In genomic region chr5:81893358-81893757, GRCm38 (mm10) we compare ENCODE assay signal across 28 mouse cellular contexts.
A peak's percentile ranks its signal among the peaks of the same experiment; 100 is the strongest.
DNase-seq lines count a peak whose midpoint lies in the region; ATAC-seq and TF ChIP-seq lines count a peak whose summit lies in the region.
"Had no signal": no experiment of that assay in that cellular context is flagged by ENCODE, and none has a peak within 500 bp of the region (broad histone marks: within the 10 kb centered on the region; RNA-seq: fewer than 3 reads in every experiment).

No protein-coding gene starts in this region.

- no peaks in the 10 kb centered on the region for H3K36me3 ChIP-seq in forebrain, embryonic 14.5 days (ENCODE audit: control insufficient read depth, insufficient read depth, low read length)
- H3K36me3 ChIP-seq in forebrain, postnatal 0 days (ENCODE audit: insufficient read depth) = no peaks in the 10 kb centered on the region
- no peaks in the 10 kb centered on the region for H3K36me3 ChIP-seq in hindbrain, postnatal 0 days (ENCODE audit: insufficient read depth, low read length)
- no peaks in the 10 kb centered on the region for H3K36me3 ChIP-seq in hindbrain, embryonic 16.5 days (ENCODE audit: control insufficient read depth, insufficient read depth, low read length)
- H3K36me3 ChIP-seq: embryonic facial prominence, embryonic 10.5 days; embryonic facial prominence, embryonic 13.5 days; G1E; hindbrain, embryonic 12.5 days; hindbrain, embryonic 15.5 days had no signal

- no peak overlapping the region for H3K27ac ChIP-seq in forebrain, embryonic 14.5 days (ENCODE audit: low read depth, low read length)
- no peak overlapping the region for H3K27ac ChIP-seq in forebrain, postnatal 0 days (ENCODE audit: low read depth, low read length)
- H3K27ac ChIP-seq in hindbrain, postnatal 0 days = no peak overlapping the region
- H3K27ac ChIP-seq in hindbrain, embryonic 16.5 days (ENCODE audit: low read depth, low read length) = no peak overlapping the region
- H3K27ac ChIP-seq: embryonic facial prominence, embryonic 10.5 days; embryonic facial prominence, embryonic 13.5 days; gastrocnemius, adult 2 months; hindbrain, embryonic 12.5 days; hindbrain, embryonic 15.5 days had no signal

- peak; percentile 59 for DNase-seq in forebrain, embryonic 14.5 days (ENCODE audit: low spot score)
- no peak for DNase-seq in forebrain, postnatal 0 days
- peak; percentile 9 for DNase-seq in hindbrain, postnatal 0 days (ENCODE audit: low spot score)
- peak; percentile 4 for DNase-seq in right cerebral cortex, postnatal 4 days
- DNase-seq in right cerebral cortex, postnatal 25 days = no peak
- no peak for DNase-seq in adrenal gland, postnatal 25 days
- DNase-seq: adrenal gland, postnatal 10 days; B cell, adult 2 months; cerebellum, adult 11-12 months; cerebellum, adult 8-10 months; cerebellum, postnatal 10 days; cerebellum, postnatal 36 days; embryo, embryonic 11 days; gastrocnemius, adult 2 months; gastrocnemius, postnatal 14 days; heart, adult 11 months had no signal

- H3K4me2 ChIP-seq in forebrain, embryonic 14.5 days (ENCODE audit: low read length) = no peak overlapping the region
- no peak overlapping the region for H3K4me2 ChIP-seq in forebrain, postnatal 0 days (ENCODE audit: low read depth)
- no peak overlapping the region for H3K4me2 ChIP-seq in hindbrain, postnatal 0 days (ENCODE audit: low read depth, low read length)
- no peak overlapping the region for H3K4me2 ChIP-seq in hindbrain, embryonic 16.5 days (ENCODE audit: low read length)
- H3K4me2 ChIP-seq: embryonic facial prominence, embryonic 13.5 days; heart, embryonic 11.5 days; hindbrain, embryonic 12.5 days; hindbrain, embryonic 15.5 days had no signal

- no peak overlapping the region for H3K4me3 ChIP-seq in forebrain, embryonic 14.5 days (ENCODE audit: low read depth, low read length)
- no peak overlapping the region for H3K4me3 ChIP-seq in forebrain, postnatal 0 days (ENCODE audit: low read depth, low read length)
- no peak overlapping the region for H3K4me3 ChIP-seq in hindbrain, postnatal 0 days (ENCODE audit: low read length)
- no peak overlapping the region for H3K4me3 ChIP-seq in hindbrain, embryonic 16.5 days (ENCODE audit: low read length)
- H3K4me3 ChIP-seq: embryonic facial prominence, embryonic 10.5 days; embryonic facial prominence, embryonic 13.5 days; erythroblast, embryonic 14.5 days; gastrocnemius, adult 2 months; hindbrain, embryonic 12.5 days; hindbrain, embryonic 15.5 days had no signal

- H3K9me3 ChIP-seq in forebrain, embryonic 14.5 days (replicated peaks; ENCODE audit: control insufficient read depth, low read length) = no peaks in the 10 kb centered on the region
- no peaks in the 10 kb centered on the region for H3K9me3 ChIP-seq in forebrain, postnatal 0 days (ENCODE audit: low read length)
- H3K9me3 ChIP-seq in hindbrain, postnatal 0 days (ENCODE audit: low read length) = no peaks in the 10 kb centered on the region
- no peaks in the 10 kb centered on the region for H3K9me3 ChIP-seq in hindbrain, embryonic 16.5 days (ENCODE audit: control insufficient read depth, low read length)
- H3K9me3 ChIP-seq: embryonic facial prominence, embryonic 10.5 days; embryonic facial prominence, embryonic 13.5 days; hindbrain, embryonic 12.5 days; hindbrain, embryonic 15.5 days had no signal

- peak; percentile 60; the same call in 1 of the 2 replicates for ATAC-seq in forebrain, embryonic 14.5 days
- no peak for ATAC-seq in forebrain, postnatal 0 days
- no peak for ATAC-seq in hindbrain, postnatal 0 days
- no peak for ATAC-seq in hindbrain, embryonic 16.5 days
- ATAC-seq: inflammation-experienced regulatory T-cells, adult 6 months; intestine, embryonic 16.5 days; Patski had no signal

- H3K9ac ChIP-seq in forebrain, embryonic 14.5 days (ENCODE audit: low read length) = no peak overlapping the region
- no peak overlapping the region for H3K9ac ChIP-seq in forebrain, postnatal 0 days
- H3K9ac ChIP-seq in hindbrain, postnatal 0 days (replicated peaks; ENCODE audit: low read length) = no peak overlapping the region
- no peak overlapping the region for H3K9ac ChIP-seq in hindbrain, embryonic 16.5 days (ENCODE audit: low read depth, low read length)
- H3K9ac ChIP-seq: embryonic facial prominence, embryonic 13.5 days; hindbrain, embryonic 12.5 days; hindbrain, embryonic 15.5 days had no signal

- WGBS in forebrain, embryonic 14.5 days = 40% methylated on average over 6 of the region's 6 CpGs
- 36% methylated on average over 6 of the region's 6 CpGs for WGBS in forebrain, postnatal 0 days
- 71% methylated on average over 6 of the region's 6 CpGs for WGBS in hindbrain, postnatal 0 days
- 79% methylated on average over 6 of the region's 6 CpGs for WGBS in hindbrain, embryonic 16.5 days

- H3K4me1 ChIP-seq in forebrain, embryonic 14.5 days (ENCODE audit: control insufficient read depth, insufficient read depth, low read length) = no peaks in the 10 kb centered on the region
- H3K4me1 ChIP-seq in forebrain, postnatal 0 days (ENCODE audit: insufficient read depth) = no peaks in the 10 kb centered on the region
- no peaks in the 10 kb centered on the region for H3K4me1 ChIP-seq in hindbrain, postnatal 0 days (ENCODE audit: insufficient read depth, low read length)
- H3K4me1 ChIP-seq in hindbrain, embryonic 16.5 days (ENCODE audit: control insufficient read depth, insufficient read depth, low read depth, low read length) = no peaks in the 10 kb centered on the region
- H3K4me1 ChIP-seq: embryonic facial prominence, embryonic 10.5 days; embryonic facial prominence, embryonic 13.5 days; hindbrain, embryonic 12.5 days; hindbrain, embryonic 15.5 days had no signal

- no peak for TF ChIP-seq CTCF in forebrain, postnatal 0 days (IDR thresholded peaks at IDR 0.05; ENCODE audit: low read depth)
- no peak for TF ChIP-seq CTCF in hindbrain, postnatal 0 days (IDR thresholded peaks at IDR 0.05; ENCODE audit: low read depth)

- H3K27me3 ChIP-seq in forebrain, embryonic 14.5 days (replicated peaks; ENCODE audit: control insufficient read depth, insufficient read depth, low read length) = no peaks in the 10 kb centered on the region
- no peaks in the 10 kb centered on the region for H3K27me3 ChIP-seq in forebrain, postnatal 0 days (ENCODE audit: insufficient read depth, low read length)
- H3K27me3 ChIP-seq in hindbrain, postnatal 0 days (ENCODE audit: insufficient read depth, low read length) = no peaks in the 10 kb centered on the region
- H3K27me3 ChIP-seq in hindbrain, embryonic 16.5 days (replicated peaks; ENCODE audit: control insufficient read depth, insufficient read depth, low read length) = no peaks in the 10 kb centered on the region
- H3K27me3 ChIP-seq: CH12.LX; embryonic facial prominence, embryonic 13.5 days; hindbrain, embryonic 12.5 days; hindbrain, embryonic 15.5 days had no signal

Comparison
In these comparisons a context has a peak if more than half of its experiments do, and no peak if none do; other contexts are left out.
1. DNase-seq: peak in forebrain, embryonic 14.5 days (single experiment), hindbrain, postnatal 0 days (single experiment) and right cerebral cortex, postnatal 4 days (single experiment); none in forebrain, postnatal 0 days (single experiment), right cerebral cortex, postnatal 25 days (single experiment) and adrenal gland, postnatal 25 days (single experiment).